Mouse (Mus musculus) layer of hippocampus, adult 2 months (tissue): ENCODE measurements around the gene Slc25a21. TPM values are rescaled to one million over a fixed set of nuclear protein-coding genes. Genes with fewer than 3 reads are reported as not detected.

ENCODE experiments used
- DNase-seq, 2 experiments: peaks; one replicate each; pipeline ENCODE4 v3.0.0; 2022; ENCODE audit warnings: low spot score in 2 of 2
- H3K27ac ChIP-seq: fragments of 200-600 bp; 2 replicates; pipeline ENCODE4 v1.8.1; 2022
- H3K4me3 ChIP-seq: fragments of 200-600 bp; 2 replicates; pipeline ENCODE4 v1.8.1; 2022; ENCODE audit warnings: mild to moderate bottlenecking
- CTCF ChIP-seq: fragments of 200-600 bp; conservative IDR thresholded peaks from 2 replicates; pipeline ENCODE4 v1.8.1; 2022; ENCODE audit warnings: antibody characterized with exemption, mild to moderate bottlenecking, moderate library complexity
- total RNA-seq, 2 experiments: library from RNA; stranded (reverse); gene quantifications; 2 replicates each; pipeline ENCODE4 v1.2.3; 2021

The Slc25a21 gene
- total RNA-seq, 2 experiments from 2014 or later: 0.42 to 2.0 TPM

GRCm38 (mm10) chr12:56877796-56878195 is 319.5 kb downstream of the Slc25a21 start:
- H3K27ac ChIP-seq: no peak overlapping the region
- no peak for TF ChIP-seq CTCF
- no peak overlapping the region for H3K4me3 ChIP-seq
- no peak for DNase-seq

GRCm38 (mm10) chr12:56876549-56876948 is 320.7 kb downstream of the Slc25a21 start:
- Histone ChIP-seq H3K4me3 (no peak overlapping the region), H3K27ac (no peak overlapping the region)
- DNase-seq: no peak
- TF ChIP-seq CTCF: no peak

- H3K4me3 ChIP-seq: no peak overlapping the region
- no peak for DNase-seq
- no peak for TF ChIP-seq CTCF
- no peak overlapping the region for H3K27ac ChIP-seq
Measured at GRCm38 (mm10) chr12:56873204-56873603, 324.1 kb downstream of the Slc25a21 start.

DNA sequence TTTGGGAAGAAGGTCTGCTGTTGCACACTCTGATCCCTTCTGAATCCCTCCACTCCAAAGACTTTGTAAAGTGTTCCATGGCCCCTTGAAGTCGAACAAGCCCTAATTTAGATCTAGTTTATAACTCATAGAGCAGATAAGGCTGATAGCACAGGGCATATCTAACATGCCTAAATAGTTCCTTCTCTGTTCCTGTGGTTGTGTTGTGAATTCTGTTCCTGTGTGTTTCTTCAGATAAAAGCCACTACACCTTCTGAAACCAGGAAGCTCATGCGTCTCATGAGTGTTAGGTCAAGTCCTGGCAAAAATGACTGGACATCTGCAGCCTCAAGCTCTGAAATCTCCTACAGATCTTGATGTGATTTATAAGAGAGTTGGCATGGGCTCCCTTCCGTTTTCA is 326.7 kb downstream of the Slc25a21 start:
- no peak overlapping the region for H3K4me3 ChIP-seq
- no peak overlapping the region for H3K27ac ChIP-seq
- no peak for DNase-seq
- no peak for TF ChIP-seq CTCF

- Histone ChIP-seq H3K27ac (no peak overlapping the region), H3K4me3 (no peak overlapping the region)
- TF ChIP-seq CTCF: no peak
- no peak for DNase-seq
Measured at GRCm38 (mm10) chr12:56863873-56864562, 333.3 kb downstream of the Slc25a21 start.

DNA sequence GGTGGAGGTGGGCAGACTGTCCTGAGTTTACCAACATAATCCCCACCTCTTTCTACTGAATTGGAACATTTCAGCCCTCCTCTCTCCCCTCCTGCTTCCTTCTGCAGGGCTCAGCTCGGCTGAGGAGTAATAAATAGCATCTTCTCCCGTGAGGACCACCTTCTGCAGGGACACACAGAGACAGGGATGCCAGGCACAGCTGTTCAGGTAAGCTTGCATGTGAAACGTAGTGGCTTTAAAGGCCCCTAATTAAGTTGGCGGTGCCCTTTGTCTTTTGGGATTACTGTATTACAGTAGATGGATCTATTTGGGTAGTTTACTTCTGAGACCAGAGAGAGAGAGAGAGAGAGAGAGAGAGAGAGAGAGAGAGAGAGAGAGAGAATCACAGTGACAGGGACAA is 344.6 kb downstream of the Slc25a21 start:
- no peak for TF ChIP-seq CTCF
- no peak overlapping the region for H3K27ac ChIP-seq
- no peak for DNase-seq
- no peak overlapping the region for H3K4me3 ChIP-seq

GRCm38 (mm10) chr12:56851464-56851863 is 345.8 kb downstream of the Slc25a21 start:
- H3K4me3 ChIP-seq: no peak overlapping the region
- no peak for DNase-seq
- TF ChIP-seq CTCF: no peak
- H3K27ac ChIP-seq: no peak overlapping the region

DNA sequence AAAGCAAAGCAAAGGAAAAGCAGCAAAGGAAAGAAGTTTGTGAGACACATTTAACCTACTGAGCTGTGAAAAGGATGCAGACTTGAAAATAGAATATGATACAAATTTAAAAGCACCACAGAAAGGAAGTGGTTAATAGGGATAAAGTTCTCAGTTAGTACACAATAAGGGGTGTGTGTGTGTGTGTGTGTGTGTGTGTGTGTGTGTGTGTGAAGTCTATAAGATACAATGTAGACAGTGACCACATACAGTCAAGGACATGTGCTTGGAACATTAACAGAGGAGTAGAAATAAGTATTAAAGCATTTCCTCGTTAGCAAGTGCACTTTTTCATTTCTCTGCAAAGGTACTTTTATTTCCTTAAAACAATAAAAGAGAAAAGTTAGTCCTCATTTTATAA is 367.3 kb downstream of the Slc25a21 start:
- Histone ChIP-seq H3K4me3 (no peak overlapping the region), H3K27ac (no peak overlapping the region)
- TF ChIP-seq CTCF: no peak
- no peak for DNase-seq

DNA sequence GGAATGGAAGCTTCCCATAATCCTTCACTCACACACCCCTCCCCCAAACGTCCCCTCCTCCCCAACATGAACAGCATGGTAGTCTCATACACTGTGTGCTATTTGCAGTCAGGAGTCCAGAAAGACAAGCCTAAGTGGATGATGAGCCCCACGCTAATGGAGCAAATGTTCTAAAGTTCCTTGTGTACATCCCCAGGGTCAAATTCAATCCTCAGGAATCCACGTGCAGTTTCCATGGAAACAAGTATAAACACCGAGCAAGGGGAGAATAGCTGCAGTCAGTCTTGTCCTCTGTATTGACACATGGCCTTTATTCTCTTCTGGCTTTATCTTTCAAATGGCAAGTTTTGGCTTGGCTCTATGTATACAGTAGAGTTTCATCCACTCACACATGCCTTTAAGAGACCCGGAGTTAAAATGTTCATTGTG is 367.8 kb downstream of the Slc25a21 start:
- DNase-seq: no peak
- TF ChIP-seq CTCF: no peak
- Histone ChIP-seq H3K4me3 (no peak overlapping the region), H3K27ac (no peak overlapping the region)

- H3K27ac ChIP-seq: no peak overlapping the region
- no peak for TF ChIP-seq CTCF
- no peak overlapping the region for H3K4me3 ChIP-seq
- no peak for DNase-seq
Measured at GRCm38 (mm10) chr12:56827808-56828384, 369.4 kb downstream of the Slc25a21 start.

GRCm38 (mm10) chr12:56824688-56825087 is 372.6 kb downstream of the Slc25a21 start:
- Histone ChIP-seq H3K27ac (no peak overlapping the region), H3K4me3 (no peak overlapping the region)
- no peak for TF ChIP-seq CTCF
- DNase-seq: no peak

DNA sequence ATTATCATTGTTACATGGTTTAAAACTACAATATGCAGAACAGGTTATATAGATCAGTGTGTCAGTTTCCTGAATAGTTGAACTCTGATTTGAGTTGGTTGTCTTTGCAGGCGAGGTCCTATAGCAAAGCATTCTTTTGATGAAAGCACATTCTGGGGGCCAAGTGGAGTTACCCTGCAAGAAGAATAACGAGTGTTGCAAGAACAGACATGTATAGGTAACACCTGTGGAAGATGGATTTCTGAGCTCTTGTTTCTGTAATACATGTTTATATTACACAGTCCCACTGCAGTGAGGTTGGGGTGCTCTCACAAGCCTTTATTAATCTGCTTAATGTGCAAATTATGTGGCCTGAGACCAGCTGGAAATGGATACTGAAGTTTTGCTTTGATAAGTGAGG is 375.1 kb downstream of the Slc25a21 start:
- Histone ChIP-seq H3K27ac (no peak overlapping the region), H3K4me3 (no peak overlapping the region)
- TF ChIP-seq CTCF: no peak
- no peak for DNase-seq

DNA sequence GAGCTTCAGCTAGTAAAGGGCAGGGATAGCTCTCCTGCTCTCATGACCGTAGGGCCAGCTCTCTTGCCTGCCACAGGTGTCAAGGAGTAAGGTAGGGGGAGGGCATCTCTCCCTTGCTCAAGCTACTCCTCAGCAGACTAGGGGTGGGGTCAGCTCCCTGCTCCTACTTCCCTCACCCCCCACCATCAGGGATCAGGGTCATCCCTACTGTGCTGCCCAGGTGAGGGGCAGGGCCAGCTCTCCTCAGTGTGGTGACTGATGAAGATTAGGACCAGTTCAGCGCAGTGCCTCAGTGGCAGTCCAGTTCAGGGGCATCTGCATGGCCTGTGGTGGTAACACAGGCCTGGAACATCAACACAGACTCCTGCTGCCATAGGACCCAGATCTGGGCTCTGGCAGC is 376.7 kb downstream of the Slc25a21 start:
- no peak for DNase-seq
- H3K27ac ChIP-seq: no peak overlapping the region
- no peak for TF ChIP-seq CTCF
- no peak overlapping the region for H3K4me3 ChIP-seq

DNA sequence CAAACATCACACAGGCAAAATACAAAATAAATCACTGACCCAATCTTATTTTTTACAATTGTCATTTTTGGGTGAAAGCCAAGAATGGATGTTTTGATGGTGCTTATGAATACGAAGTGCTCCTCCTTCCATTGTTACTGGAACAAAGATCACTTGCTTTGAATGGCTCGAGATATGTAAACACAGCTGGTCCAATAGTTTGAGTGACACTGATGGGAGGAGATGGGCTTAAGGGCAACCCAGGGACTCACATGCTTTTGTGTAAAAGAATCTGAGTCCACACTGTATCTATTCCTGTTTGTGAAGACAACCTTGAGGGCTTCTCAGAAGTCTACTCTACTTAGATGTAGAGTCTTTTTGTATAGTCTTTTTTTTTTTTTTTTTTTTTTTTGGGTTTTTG is 389.8 kb downstream of the Slc25a21 start:
- H3K27ac ChIP-seq: no peak overlapping the region
- no peak overlapping the region for H3K4me3 ChIP-seq
- no peak for TF ChIP-seq CTCF
- no peak for DNase-seq

GRCm38 (mm10) chr12:56807078-56807477 is 390.2 kb downstream of the Slc25a21 start:
- TF ChIP-seq CTCF: no peak
- H3K4me3 ChIP-seq: no peak overlapping the region
- H3K27ac ChIP-seq: no peak overlapping the region
- no peak for DNase-seq
